Mouse (Mus musculus): ENCODE measurements around the gene Ddx27. TPM values are rescaled to one million over a fixed set of nuclear protein-coding genes. Genes with fewer than 3 reads are reported as not detected.

Ddx27 gene
- polyA plus RNA-seq, 1 experiment from 2014 or later = 47.0 TPM

GRCm38 (mm10) chr2:167056942-167057323, 41.9 kb downstream of the Ddx27 start:
- DNase-seq (ENCODE audit: low spot score) (no peak), ATAC-seq (replicated peaks; ENCODE audit: low FRiP score, low TSS enrichment, low read depth) (no peak)
- Histone ChIP-seq H3K4me3 (ENCODE audit: low read depth, low read length) (no peak overlapping the region), H3K27ac (ENCODE audit: low read depth) (no peak overlapping the region), H3K27me3 (replicated peaks; ENCODE audit: control insufficient read depth, insufficient read depth, low read length) (no peaks in the 10 kb centered on the region), H3K4me2 (ENCODE audit: low read length) (no peak overlapping the region), H3K36me3 (ENCODE audit: control insufficient read depth, insufficient read depth, low read length) (peaks cover 56% of the 10 kb centered on the region), H3K9me3 (ENCODE audit: control insufficient read depth, low read length) (no peaks in the 10 kb centered on the region), H3K9ac (ENCODE audit: low read length) (no peak overlapping the region), H3K4me1 (replicated peaks; ENCODE audit: control insufficient read depth, insufficient read depth, low read length) (peaks cover 12% of the 10 kb centered on the region)
- 82% methylated on average over 5 of the region's 5 CpGs for WGBS

- 60% methylated on average over 3 of the region's 3 CpGs for WGBS
- H3K4me3 ChIP-seq (ENCODE audit: low read depth, low read length) = no peak overlapping the region
Observed at GRCm38 (mm10) chr2:167058201-167058600, 43.2 kb downstream of the Ddx27 start.

GRCm38 (mm10) chr2:167058814-167059387, 43.9 kb downstream of the Ddx27 start:
- H3K36me3 ChIP-seq (ENCODE audit: control insufficient read depth, insufficient read depth, low read length) = peaks cover 49% of the 10 kb centered on the region
- H3K27me3 ChIP-seq (replicated peaks; ENCODE audit: control insufficient read depth, insufficient read depth, low read length) = no peaks in the 10 kb centered on the region
- no peak overlapping the region for H3K4me3 ChIP-seq (ENCODE audit: low read depth, low read length)
- H3K4me2 ChIP-seq (ENCODE audit: low read length) = no peak overlapping the region
- no peak for ATAC-seq (replicated peaks; ENCODE audit: low FRiP score, low TSS enrichment, low read depth)
- H3K27ac ChIP-seq (ENCODE audit: low read depth) = no peak overlapping the region
- no peaks in the 10 kb centered on the region for H3K9me3 ChIP-seq (ENCODE audit: control insufficient read depth, low read length)
- DNase-seq (ENCODE audit: low spot score) = no peak
- peaks cover 12% of the 10 kb centered on the region for H3K4me1 ChIP-seq (replicated peaks; ENCODE audit: control insufficient read depth, insufficient read depth, low read length)
- H3K9ac ChIP-seq (ENCODE audit: low read length) = no peak overlapping the region
- WGBS = 52% methylated on average over 3 of the region's 3 CpGs

More at GRCm38 (mm10) chr2:167058201-167058600, 43.2 kb downstream of the Ddx27 start:
- H3K9ac ChIP-seq (ENCODE audit: low read length) = no peak overlapping the region
- H3K27ac ChIP-seq (ENCODE audit: low read depth) = no peak overlapping the region
- H3K4me2 ChIP-seq (ENCODE audit: low read length) = no peak overlapping the region
- peaks cover 51% of the 10 kb centered on the region for H3K36me3 ChIP-seq (ENCODE audit: control insufficient read depth, insufficient read depth, low read length)
- H3K4me1 ChIP-seq (replicated peaks; ENCODE audit: control insufficient read depth, insufficient read depth, low read length) = peaks cover 12% of the 10 kb centered on the region
- no peaks in the 10 kb centered on the region for H3K27me3 ChIP-seq (replicated peaks; ENCODE audit: control insufficient read depth, insufficient read depth, low read length)
- DNase-seq (ENCODE audit: low spot score) (no peak), ATAC-seq (replicated peaks; ENCODE audit: low FRiP score, low TSS enrichment, low read depth) (no peak)
- no peaks in the 10 kb centered on the region for H3K9me3 ChIP-seq (ENCODE audit: control insufficient read depth, low read length)

- Histone ChIP-seq H3K4me2 (ENCODE audit: low read length) (no peak overlapping the region), H3K27me3 (replicated peaks; ENCODE audit: control insufficient read depth, insufficient read depth, low read length) (no peaks in the 10 kb centered on the region), H3K4me3 (ENCODE audit: low read depth, low read length) (no peak overlapping the region), H3K9ac (ENCODE audit: low read length) (no peak overlapping the region), H3K36me3 (ENCODE audit: control insufficient read depth, insufficient read depth, low read length) (peaks cover 51% of the 10 kb centered on the region), H3K27ac (ENCODE audit: low read depth) (no peak overlapping the region), H3K9me3 (ENCODE audit: control insufficient read depth, low read length) (no peaks in the 10 kb centered on the region), H3K4me1 (replicated peaks; ENCODE audit: control insufficient read depth, insufficient read depth, low read length) (peaks cover 13% of the 10 kb centered on the region)
- no peak for ATAC-seq (replicated peaks; ENCODE audit: low FRiP score, low TSS enrichment, low read depth)
- no peak for DNase-seq (ENCODE audit: low spot score)
- WGBS = 51% methylated on average over 8 of the region's 8 CpGs
Observed at GRCm38 (mm10) chr2:167059536-167059935, 44.5 kb downstream of the Ddx27 start.

GRCm38 (mm10) chr2:167059960-167060359, 45.0 kb downstream of the Ddx27 start:
- H3K4me3 ChIP-seq (ENCODE audit: low read depth, low read length) = no peak overlapping the region
- H3K9ac ChIP-seq (ENCODE audit: low read length) = no peak overlapping the region
- ATAC-seq (replicated peaks; ENCODE audit: low FRiP score, low TSS enrichment, low read depth) (no peak), DNase-seq (ENCODE audit: low spot score) (no peak)
- H3K27ac ChIP-seq (ENCODE audit: low read depth) = no peak overlapping the region
- no peaks in the 10 kb centered on the region for H3K27me3 ChIP-seq (replicated peaks; ENCODE audit: control insufficient read depth, insufficient read depth, low read length)
- WGBS = 60% methylated on average over 12 of the region's 12 CpGs
- H3K9me3 ChIP-seq (ENCODE audit: control insufficient read depth, low read length) = no peaks in the 10 kb centered on the region
- H3K36me3 ChIP-seq (ENCODE audit: control insufficient read depth, insufficient read depth, low read length) = peaks cover 51% of the 10 kb centered on the region
- peak overlapping the region; percentile 82; the same call in 1 of the 2 replicates for H3K4me2 ChIP-seq (ENCODE audit: low read length)
- peaks cover 17% of the 10 kb centered on the region for H3K4me1 ChIP-seq (replicated peaks; ENCODE audit: control insufficient read depth, insufficient read depth, low read length)

- Histone ChIP-seq H3K9me3 (ENCODE audit: control insufficient read depth, low read length) (no peaks in the 10 kb centered on the region), H3K36me3 (ENCODE audit: control insufficient read depth, insufficient read depth, low read length) (peaks cover 51% of the 10 kb centered on the region), H3K27ac (ENCODE audit: low read depth) (no peak overlapping the region), H3K4me1 (replicated peaks; ENCODE audit: control insufficient read depth, insufficient read depth, low read length) (peaks cover 20% of the 10 kb centered on the region), H3K27me3 (replicated peaks; ENCODE audit: control insufficient read depth, insufficient read depth, low read length) (no peaks in the 10 kb centered on the region), H3K4me3 (ENCODE audit: low read depth, low read length) (no peak overlapping the region), H3K9ac (ENCODE audit: low read length) (no peak overlapping the region), H3K4me2 (ENCODE audit: low read length) (peak overlapping the region; percentile 82)
- no peak for ATAC-seq (replicated peaks; ENCODE audit: low FRiP score, low TSS enrichment, low read depth)
- 65% methylated on average over 3 of the region's 3 CpGs for WGBS
- no peak for DNase-seq (ENCODE audit: low spot score)
Observed at GRCm38 (mm10) chr2:167060360-167060759, 45.4 kb downstream of the Ddx27 start.

- 0 out of 2 replicates have a peak overlapping the region, but pooled peaks have one; percentile 8 for H3K9ac ChIP-seq (ENCODE audit: low read length)
- H3K27me3 ChIP-seq (replicated peaks; ENCODE audit: control insufficient read depth, insufficient read depth, low read length) = no peaks in the 10 kb centered on the region
- peaks cover 21% of the 10 kb centered on the region for H3K4me1 ChIP-seq (replicated peaks; ENCODE audit: control insufficient read depth, insufficient read depth, low read length)
- H3K9me3 ChIP-seq (ENCODE audit: control insufficient read depth, low read length) = no peaks in the 10 kb centered on the region
- no peak overlapping the region for H3K4me3 ChIP-seq (ENCODE audit: low read depth, low read length)
- DNase-seq (ENCODE audit: low spot score) (no peak), ATAC-seq (replicated peaks; ENCODE audit: low FRiP score, low TSS enrichment, low read depth) (no peak)
- no peak overlapping the region for H3K27ac ChIP-seq (ENCODE audit: low read depth)
- H3K4me2 ChIP-seq (ENCODE audit: low read length) = peak overlapping the region; percentile 82
- peaks cover 51% of the 10 kb centered on the region for H3K36me3 ChIP-seq (ENCODE audit: control insufficient read depth, insufficient read depth, low read length)
Observed at GRCm38 (mm10) chr2:167060761-167061160, 45.8 kb downstream of the Ddx27 start.

- peak overlapping the region; percentile 82 for H3K4me2 ChIP-seq (ENCODE audit: low read length)
- 23% methylated on average over 11 of the region's 11 CpGs for WGBS
- peak overlapping the region; percentile 99 for H3K9ac ChIP-seq (ENCODE audit: low read length)
- peaks cover 21% of the 10 kb centered on the region for H3K4me1 ChIP-seq (replicated peaks; ENCODE audit: control insufficient read depth, insufficient read depth, low read length)
- no peak for ATAC-seq (replicated peaks; ENCODE audit: low FRiP score, low TSS enrichment, low read depth)
- DNase-seq (ENCODE audit: low spot score) = no peak
- H3K27ac ChIP-seq (ENCODE audit: low read depth) = no peak overlapping the region
- H3K36me3 ChIP-seq (ENCODE audit: control insufficient read depth, insufficient read depth, low read length) = peaks cover 51% of the 10 kb centered on the region
- peak overlapping the region; percentile 66 for H3K4me3 ChIP-seq (ENCODE audit: low read depth, low read length)
- H3K27me3 ChIP-seq (replicated peaks; ENCODE audit: control insufficient read depth, insufficient read depth, low read length) = no peaks in the 10 kb centered on the region
- H3K9me3 ChIP-seq (ENCODE audit: control insufficient read depth, low read length) = no peaks in the 10 kb centered on the region
Observed at GRCm38 (mm10) chr2:167061381-167062034, 46.5 kb downstream of the Ddx27 start.

GRCm38 (mm10) chr2:167062497-167062911, 47.5 kb downstream of the Ddx27 start:
- Histone ChIP-seq H3K27me3 (replicated peaks; ENCODE audit: control insufficient read depth, insufficient read depth, low read length) (no peaks in the 10 kb centered on the region), H3K4me2 (ENCODE audit: low read length) (peak overlapping the region; percentile 82), H3K27ac (ENCODE audit: low read depth) (peak overlapping the region; percentile 91), H3K4me1 (replicated peaks; ENCODE audit: control insufficient read depth, insufficient read depth, low read length) (peaks cover 21% of the 10 kb centered on the region), H3K4me3 (ENCODE audit: low read depth, low read length) (peak overlapping the region; percentile 66), H3K9ac (ENCODE audit: low read length) (peak overlapping the region; percentile 99), H3K9me3 (ENCODE audit: control insufficient read depth, low read length) (no peaks in the 10 kb centered on the region), H3K36me3 (ENCODE audit: control insufficient read depth, insufficient read depth, low read length) (peaks cover 42% of the 10 kb centered on the region)
- DNase-seq (ENCODE audit: low spot score) = no peak
- ATAC-seq (replicated peaks; ENCODE audit: low FRiP score, low TSS enrichment, low read depth) = peak; percentile 87
- 1% methylated on average over 21 of the region's 60 CpGs for WGBS

Measured in intestine, embryonic 14.5 days (tissue).